Mouse (Mus musculus) layer of hippocampus, postnatal 10 days (tissue): Measurements from ENCODE around the gene Kcnk16. TPM values are rescaled to one million over a fixed set of nuclear protein-coding genes. Genes with fewer than 3 reads are reported as not detected.
"Not testable (repeated sequence)": the region's sequence is repeated elsewhere in the genome, so short reads cannot be mapped to it uniquely, and the experiment has no call there.

Experiments used
- DNase-seq, 2 experiments: peaks; one replicate each; pipeline ENCODE4 v3.0.0; 2021; ENCODE audit warnings: low spot score in 2 of 2
- long read RNA-seq: library from polyadenylated mRNA; stranded (forward); transcript quantifications from one replicate; pipeline ENCODE4 v2.0.0, GENCODE M21; 2023
- total RNA-seq, 2 experiments: library from RNA; stranded (reverse); gene quantifications; 2 replicates each; pipeline ENCODE4 v1.2.3; 2021

Gene Kcnk16
- total RNA-seq: not detected
- long read RNA-seq: 0 reads

- no peak for DNase-seq
Measured at GRCm38 (mm10) chr14:20269082-20269809, at the start of gene Kcnk16. Gene Kcnk16, minus strand, starts transcription at chr14:20269199.

- no peak for DNase-seq
Measured at GRCm38 (mm10) chr14:20315137-20315536, 46.1 kb upstream of the Kcnk16 start.

GRCm38 (mm10) chr14:20305085-20305484, 36.1 kb upstream of the Kcnk16 start:
- DNase-seq: not testable (repeated sequence)

GRCm38 (mm10) chr14:20298131-20298530, 29.1 kb upstream of the Kcnk16 start:
- DNase-seq: no peak

- no peak for DNase-seq
Measured at GRCm38 (mm10) chr14:20297616-20298015, 28.6 kb upstream of the Kcnk16 start.

GRCm38 (mm10) chr14:20294947-20295346, 25.9 kb upstream of the Kcnk16 start:
- no peak for DNase-seq

- DNase-seq: peak; percentile 76 to 80
Measured at GRCm38 (mm10) chr14:20294117-20294892, 25.3 kb upstream of the Kcnk16 start, which contains the start of gene Nudt13. Gene Nudt13, plus strand, starts transcription at chr14:20294697.

- no peak for DNase-seq
Measured at GRCm38 (mm10) chr14:20291391-20291790, 22.4 kb upstream of the Kcnk16 start.

- DNase-seq: peak; percentile 47 to 49
Measured at GRCm38 (mm10) chr14:20268421-20268820, 578 bp downstream of the Kcnk16 start.

GRCm38 (mm10) chr14:20262346-20262745, 6.7 kb downstream of the Kcnk16 start:
- DNase-seq: no peak

GRCm38 (mm10) chr14:20258185-20259113, 10.6 kb downstream of the Kcnk16 start:
- DNase-seq: peak; percentile 91 to 92

GRCm38 (mm10) chr14:20250237-20251171, 18.5 kb downstream of the Kcnk16 start:
- peak; percentile 56 to 68 for DNase-seq

- no peak for DNase-seq
Measured at GRCm38 (mm10) chr14:20248001-20248400, 21.0 kb downstream of the Kcnk16 start.

GRCm38 (mm10) chr14:20246811-20247266, 22.2 kb downstream of the Kcnk16 start:
- DNase-seq: no peak

GRCm38 (mm10) chr14:20245861-20246260, 23.1 kb downstream of the Kcnk16 start:
- DNase-seq: no peak

GRCm38 (mm10) chr14:20245318-20245717, 23.7 kb downstream of the Kcnk16 start:
- no peak for DNase-seq

- DNase-seq: no peak
Measured at GRCm38 (mm10) chr14:20243158-20243557, 25.8 kb downstream of the Kcnk16 start.

GRCm38 (mm10) chr14:20242454-20242853, 26.5 kb downstream of the Kcnk16 start:
- no peak for DNase-seq

GRCm38 (mm10) chr14:20234403-20234802, 34.6 kb downstream of the Kcnk16 start:
- DNase-seq: no peak
